Mouse (Mus musculus): ENCODE data around the gene Tiam2.
"Not testable (repeated sequence)": the region's sequence is repeated elsewhere in the genome, so short reads cannot be mapped to it uniquely, and the experiment has no call there.

The Tiam2 gene

GRCm38 (mm10) chr17:3338821-3339220 lies 12.4 kb downstream of the Tiam2 start:
- DNase-seq (ENCODE audit: low spot score in 2 of 2), result no peak

- no peak for DNase-seq (ENCODE audit: low spot score in 2 of 2)
Observed at GRCm38 (mm10) chr17:3344872-3345271, 18.5 kb downstream of the Tiam2 start.

GRCm38 (mm10) chr17:3345276-3345885 lies 19.0 kb downstream of the Tiam2 start:
- no peak for DNase-seq (ENCODE audit: low spot score in 2 of 2)

- no peak for DNase-seq (ENCODE audit: low spot score in 2 of 2)
Observed at GRCm38 (mm10) chr17:3347800-3348199, 21.4 kb downstream of the Tiam2 start.

GRCm38 (mm10) chr17:3349331-3349730 lies 23.0 kb downstream of the Tiam2 start:
- DNase-seq (ENCODE audit: low spot score in 2 of 2), result no peak

- DNase-seq (ENCODE audit: low spot score in 2 of 2), result no peak
Observed at GRCm38 (mm10) chr17:3349939-3350338, 23.6 kb downstream of the Tiam2 start.

- no peak for DNase-seq (ENCODE audit: low spot score in 2 of 2)
Observed at GRCm38 (mm10) chr17:3350405-3350804, 24.0 kb downstream of the Tiam2 start.

GRCm38 (mm10) chr17:3351668-3352067 lies 25.3 kb downstream of the Tiam2 start:
- no peak for DNase-seq (ENCODE audit: low spot score in 2 of 2)

GRCm38 (mm10) chr17:3353141-3353540 lies 26.8 kb downstream of the Tiam2 start:
- DNase-seq (ENCODE audit: low spot score in 2 of 2), result not testable (repeated sequence)

- DNase-seq (ENCODE audit: low spot score in 2 of 2), result no peak
Observed at GRCm38 (mm10) chr17:3354856-3355255, 28.5 kb downstream of the Tiam2 start.

GRCm38 (mm10) chr17:3356633-3357365 lies 30.4 kb downstream of the Tiam2 start:
- no peak for DNase-seq (ENCODE audit: low spot score in 2 of 2)

- DNase-seq (ENCODE audit: low spot score in 2 of 2), result no peak
Observed at GRCm38 (mm10) chr17:3360236-3360635, 33.9 kb downstream of the Tiam2 start.

GRCm38 (mm10) chr17:3361751-3362150 lies 35.4 kb downstream of the Tiam2 start:
- no peak for DNase-seq (ENCODE audit: low spot score in 2 of 2)

GRCm38 (mm10) chr17:3363216-3363615 lies 36.8 kb downstream of the Tiam2 start:
- no peak for DNase-seq (ENCODE audit: low spot score in 2 of 2)

- no peak for DNase-seq (ENCODE audit: low spot score in 2 of 2)
Observed at GRCm38 (mm10) chr17:3366741-3367140, 40.4 kb downstream of the Tiam2 start.

GRCm38 (mm10) chr17:3368386-3368785 lies 42.0 kb downstream of the Tiam2 start:
- DNase-seq (ENCODE audit: low spot score in 2 of 2), result no peak

GRCm38 (mm10) chr17:3369631-3370030 lies 43.3 kb downstream of the Tiam2 start:
- no peak for DNase-seq (ENCODE audit: low spot score in 2 of 2)

- no peak for DNase-seq (ENCODE audit: low spot score in 2 of 2)
Observed at GRCm38 (mm10) chr17:3378606-3379005, 52.2 kb downstream of the Tiam2 start.

- no peak for DNase-seq (ENCODE audit: low spot score in 2 of 2)
Observed at GRCm38 (mm10) chr17:3379753-3380588, 53.6 kb downstream of the Tiam2 start.

- DNase-seq (ENCODE audit: low spot score in 2 of 2), result no peak
Observed at GRCm38 (mm10) chr17:3385391-3385790, 59.0 kb downstream of the Tiam2 start.

GRCm38 (mm10) chr17:3387819-3388218 lies 61.4 kb downstream of the Tiam2 start:
- no peak for DNase-seq (ENCODE audit: low spot score in 2 of 2)

- no peak for DNase-seq (ENCODE audit: low spot score in 2 of 2)
Observed at GRCm38 (mm10) chr17:3389741-3390140, 63.4 kb downstream of the Tiam2 start.

GRCm38 (mm10) chr17:3393981-3394380 lies 67.6 kb downstream of the Tiam2 start:
- DNase-seq (ENCODE audit: low spot score in 2 of 2), result no peak

All from frontal cortex, postnatal 25 days (tissue).